In genomic region chr1:119234449-119234848, GRCm38 (mm10) we compare ENCODE assay signal across 15 mouse cellular contexts.
A peak's percentile ranks its signal among the peaks of the same experiment; 100 is the strongest.
DNase-seq lines count a peak whose midpoint lies in the region; ATAC-seq lines count a peak whose summit lies in the region.
"Had no signal": no experiment of that assay in that cellular context is flagged by ENCODE, and none has a peak within 500 bp of the region (broad histone marks: within the 10 kb centered on the region; RNA-seq: fewer than 3 reads in every experiment).

No protein-coding gene starts in this region.

- no peak overlapping the region for H3K9ac ChIP-seq in limb, embryonic 15.5 days
- H3K9ac ChIP-seq in hindbrain, embryonic 16.5 days (ENCODE audit: low read depth, low read length) = no peak overlapping the region
- H3K9ac ChIP-seq: forebrain, embryonic 15.5 days; hindbrain, embryonic 12.5 days; liver, embryonic 14.5 days; stomach, embryonic 15.5 days had no signal

- ATAC-seq in limb, embryonic 15.5 days (ENCODE audit: insufficient number of reproducible peaks, low FRiP score, low TSS enrichment, low read depth) = 0 out of 2 replicates have a peak, but pooled peaks have one; percentile 31
- ATAC-seq in hindbrain, embryonic 16.5 days = no peak
- ATAC-seq: forebrain, embryonic 15.5 days had no signal

- H3K27me3 ChIP-seq in limb, embryonic 15.5 days = no peaks in the 10 kb centered on the region
- H3K27me3 ChIP-seq in limb, embryonic 10.5 days (ENCODE audit: low read depth, poor library complexity, severe bottlenecking) = no peaks in the 10 kb centered on the region
- H3K27me3 ChIP-seq in hindbrain, embryonic 16.5 days (replicated peaks; ENCODE audit: control insufficient read depth, insufficient read depth, low read length) = no peaks in the 10 kb centered on the region
- H3K27me3 ChIP-seq: CH12.LX; forebrain, embryonic 15.5 days; hindbrain, embryonic 12.5 days; stomach, embryonic 15.5 days had no signal

- H3K9me3 ChIP-seq in limb, embryonic 15.5 days = no peaks in the 10 kb centered on the region
- H3K9me3 ChIP-seq in limb, embryonic 10.5 days (replicated peaks) = no peaks in the 10 kb centered on the region
- H3K9me3 ChIP-seq in hindbrain, embryonic 16.5 days (ENCODE audit: control insufficient read depth, low read length) = no peaks in the 10 kb centered on the region
- H3K9me3 ChIP-seq: forebrain, embryonic 15.5 days; stomach, embryonic 15.5 days had no signal

- H3K4me3 ChIP-seq in limb, embryonic 15.5 days = no peak overlapping the region
- no peak overlapping the region for H3K4me3 ChIP-seq in limb, embryonic 10.5 days
- no peak overlapping the region for H3K4me3 ChIP-seq in hindbrain, embryonic 16.5 days (ENCODE audit: low read length)
- H3K4me3 ChIP-seq: embryonic facial prominence, embryonic 10.5 days; forebrain, embryonic 15.5 days; hindbrain, embryonic 12.5 days; myocyte; stomach, embryonic 15.5 days had no signal

- no peak overlapping the region for H3K27ac ChIP-seq in limb, embryonic 15.5 days
- no peak overlapping the region for H3K27ac ChIP-seq in limb, embryonic 10.5 days
- H3K27ac ChIP-seq in hindbrain, embryonic 16.5 days (ENCODE audit: low read depth, low read length) = no peak overlapping the region
- H3K27ac ChIP-seq: embryonic facial prominence, embryonic 10.5 days; forebrain, embryonic 15.5 days; hindbrain, embryonic 12.5 days; liver, embryonic 14.5 days; stomach, embryonic 15.5 days had no signal

- no peaks in the 10 kb centered on the region for H3K36me3 ChIP-seq in limb, embryonic 15.5 days
- H3K36me3 ChIP-seq in limb, embryonic 10.5 days = no peaks in the 10 kb centered on the region
- H3K36me3 ChIP-seq in hindbrain, embryonic 16.5 days (ENCODE audit: control insufficient read depth, insufficient read depth, low read length) = no peaks in the 10 kb centered on the region
- H3K36me3 ChIP-seq: embryonic facial prominence, embryonic 10.5 days; forebrain, embryonic 15.5 days; hindbrain, embryonic 12.5 days; stomach, embryonic 15.5 days had no signal

- DNase-seq in limb, embryonic 10.5 days (ENCODE audit: low spot score) = no peak
- DNase-seq in adrenal gland, postnatal 25 days = peak; percentile 62
- peak; percentile 75 for DNase-seq in heart, postnatal 4 days
- peak; percentile 8 for DNase-seq in lung, postnatal 25 days (ENCODE audit: low spot score)
- DNase-seq in retina, embryonic 14.5 days (ENCODE audit: low spot score) = no peak
- DNase-seq: right cerebral cortex, adult 18-20 months had no signal

- WGBS in limb, embryonic 15.5 days = 70% methylated on average over 9 of the region's 9 CpGs
- WGBS in limb, embryonic 10.5 days = 90% methylated on average over 9 of the region's 9 CpGs
- 75% methylated on average over 9 of the region's 9 CpGs for WGBS in hindbrain, embryonic 16.5 days

- H3K4me2 ChIP-seq in limb, embryonic 15.5 days = no peak overlapping the region
- H3K4me2 ChIP-seq in hindbrain, embryonic 16.5 days (ENCODE audit: low read length) = no peak overlapping the region
- H3K4me2 ChIP-seq: forebrain, embryonic 15.5 days; hindbrain, embryonic 12.5 days; stomach, embryonic 15.5 days had no signal

- no peaks in the 10 kb centered on the region for H3K4me1 ChIP-seq in limb, embryonic 15.5 days
- peaks cover 10% of the 10 kb centered on the region for H3K4me1 ChIP-seq in limb, embryonic 10.5 days
- H3K4me1 ChIP-seq in hindbrain, embryonic 16.5 days (ENCODE audit: control insufficient read depth, insufficient read depth, low read depth, low read length) = no peaks in the 10 kb centered on the region
- H3K4me1 ChIP-seq: forebrain, embryonic 15.5 days; hindbrain, embryonic 12.5 days; stomach, embryonic 15.5 days had no signal

Comparison
In these comparisons a context has a peak if more than half of its experiments do, and no peak if none do; other contexts are left out.
1. DNase-seq: peak in adrenal gland, postnatal 25 days (single experiment), heart, postnatal 4 days (single experiment) and lung, postnatal 25 days (single experiment); none in limb, embryonic 10.5 days (single experiment) and retina, embryonic 14.5 days (single experiment).